Mouse (Mus musculus) liver, postnatal 0 days (tissue): ENCODE data around the gene Cdc14a.

ENCODE experiments used
- CTCF ChIP-seq: sonication (generic); IDR thresholded peaks from 2 replicates; pipeline ENCODE4 v1.5.1; 2016; ENCODE audit warnings: antibody characterized with exemption, low read depth
- EP300 ChIP-seq: IDR thresholded peaks from 2 replicates; pipeline ENCODE4 v1.6.1; 2016; ENCODE audit warnings: antibody characterized with exemption, low read depth, mild to moderate bottlenecking

DNA sequence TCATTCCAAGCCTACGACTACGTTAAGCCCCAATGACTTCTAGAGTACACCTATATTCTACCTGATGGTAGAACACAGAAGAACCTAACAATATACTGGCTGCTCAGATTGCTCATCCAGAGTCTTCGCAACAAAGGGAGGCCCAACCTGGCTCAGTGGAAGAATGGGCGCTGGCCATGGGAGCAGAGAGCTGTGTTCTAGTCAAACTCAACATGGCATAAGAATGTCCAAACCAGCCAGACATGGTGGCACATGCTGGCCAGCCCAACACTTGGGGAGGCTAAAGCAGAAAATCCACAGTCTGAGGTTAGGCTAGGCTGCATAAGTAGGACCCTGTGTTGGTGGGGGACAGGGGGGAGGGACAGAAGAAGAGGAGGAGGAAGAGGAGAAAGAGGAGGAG lies 139.1 kb downstream of the Cdc14a start:
- TF ChIP-seq CTCF (no peak), EP300 (no peak)
